Mouse (Mus musculus) lung, adult 18-20 months (tissue): ENCODE measurements around the gene Lypd6.

Source experiments
- DNase-seq, 2 experiments: peaks; one replicate each; pipeline ENCODE4 v3.0.0; 2022; ENCODE audit warnings: mixed read lengths in 2 of 2

Lypd6 gene

GRCm38 (mm10) chr2:50173730-50174528 lies 107.7 kb downstream of the Lypd6 start:
- no peak for DNase-seq

- peak in 1 of 2 experiments; percentile 15 for DNase-seq
Measured at GRCm38 (mm10) chr2:50175709-50176108, 109.5 kb downstream of the Lypd6 start.

DNA sequence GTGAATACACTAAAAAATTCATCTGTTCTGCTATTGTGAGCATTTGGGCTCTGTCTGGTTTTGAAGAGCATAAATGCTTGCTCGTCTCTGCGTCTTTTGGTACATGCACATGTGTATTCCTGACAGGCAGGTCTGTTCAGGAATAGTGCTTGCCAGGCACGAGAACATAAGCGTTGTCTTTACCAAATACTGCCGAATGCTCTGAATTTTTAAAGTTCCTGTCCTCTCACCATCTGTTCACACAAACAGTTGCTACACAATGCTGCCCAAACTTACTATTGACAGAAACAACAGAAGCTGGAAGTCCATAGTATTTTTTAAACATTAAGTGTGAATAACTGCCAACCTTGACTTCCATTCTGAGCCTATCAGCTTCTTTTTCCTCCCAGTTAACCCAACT lies 112.9 kb downstream of the Lypd6 start:
- no peak for DNase-seq

DNA sequence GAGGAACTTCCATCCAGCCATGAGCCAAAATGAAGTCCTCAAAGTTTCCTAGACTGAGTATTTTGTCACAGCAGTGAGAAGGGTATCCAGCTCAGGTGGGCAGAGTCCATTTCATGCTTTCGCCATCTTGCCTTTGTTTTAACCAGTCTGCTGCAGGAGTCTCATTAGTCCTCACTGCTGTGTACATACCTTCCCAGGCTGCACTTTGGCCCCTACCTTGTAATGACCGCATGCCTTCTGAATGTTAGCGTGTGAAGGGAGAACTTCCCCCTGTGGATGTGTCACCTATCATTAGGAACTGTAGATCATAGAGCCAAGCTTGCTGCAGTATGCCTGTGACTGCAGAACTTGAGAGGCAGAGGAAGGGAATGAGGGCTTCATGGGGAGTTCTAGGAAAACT lies 114.2 kb downstream of the Lypd6 start:
- DNase-seq, result no peak

DNA sequence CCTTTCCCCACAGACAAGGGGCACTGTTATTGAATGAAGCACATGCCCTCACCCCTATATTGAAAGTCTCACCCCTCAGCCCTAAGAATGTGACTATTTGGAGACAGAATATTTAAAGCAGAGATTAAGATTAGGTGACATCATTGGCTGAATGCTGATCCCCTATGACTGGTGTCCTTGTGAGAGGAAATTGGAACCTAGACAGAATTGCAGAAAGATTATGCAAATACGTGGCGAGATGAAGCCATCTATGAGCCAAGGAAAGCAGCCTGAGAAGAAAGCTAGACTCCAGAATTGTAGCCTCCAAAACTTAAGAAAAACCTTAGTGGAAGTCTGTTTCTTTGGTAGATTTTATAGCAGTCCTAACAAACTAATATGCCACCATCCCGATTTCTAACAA lies 115.1 kb downstream of the Lypd6 start:
- no peak for DNase-seq

- DNase-seq, result no peak
Measured at GRCm38 (mm10) chr2:50186711-50187405, 120.6 kb downstream of the Lypd6 start.

DNA sequence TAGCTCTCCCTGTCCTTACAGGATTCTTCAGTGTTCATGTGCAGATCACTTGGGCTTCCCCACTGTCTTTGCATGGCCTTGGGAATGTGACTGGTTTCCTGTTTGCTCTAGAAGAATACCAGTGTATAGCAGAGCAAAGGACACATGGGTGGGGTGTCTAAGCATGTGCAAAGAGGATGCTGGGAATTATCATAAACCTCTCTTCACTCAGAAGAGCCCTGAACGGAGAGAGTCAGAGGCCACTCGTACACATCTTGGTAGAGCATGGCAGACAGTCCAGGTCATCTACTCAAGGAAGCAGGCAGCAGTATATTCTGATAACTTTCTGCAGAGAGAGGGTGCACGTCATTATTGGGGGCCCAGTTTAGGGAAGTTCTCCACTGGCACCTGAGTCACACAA lies 122.6 kb downstream of the Lypd6 start:
- DNase-seq, result no peak

DNA sequence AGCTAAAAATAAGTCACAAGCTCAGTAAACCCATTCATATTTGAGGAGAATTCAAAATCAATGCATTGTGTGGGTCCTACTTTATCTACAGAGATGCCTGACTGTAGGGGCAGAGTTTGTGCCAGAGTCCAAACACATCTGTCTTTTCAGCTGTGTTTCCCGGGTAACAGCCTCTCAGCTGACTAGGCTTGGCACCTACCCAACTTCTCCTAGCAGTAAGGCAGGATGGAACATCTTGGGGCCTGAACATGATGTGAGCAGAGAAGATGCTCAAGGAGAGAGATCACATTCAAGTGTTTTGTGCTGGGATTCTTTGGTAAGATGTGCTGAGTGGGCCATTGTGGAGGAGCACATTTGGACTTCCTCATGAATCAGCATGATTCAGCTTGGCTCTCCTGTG lies 130.5 kb downstream of the Lypd6 start:
- no peak for DNase-seq

DNA sequence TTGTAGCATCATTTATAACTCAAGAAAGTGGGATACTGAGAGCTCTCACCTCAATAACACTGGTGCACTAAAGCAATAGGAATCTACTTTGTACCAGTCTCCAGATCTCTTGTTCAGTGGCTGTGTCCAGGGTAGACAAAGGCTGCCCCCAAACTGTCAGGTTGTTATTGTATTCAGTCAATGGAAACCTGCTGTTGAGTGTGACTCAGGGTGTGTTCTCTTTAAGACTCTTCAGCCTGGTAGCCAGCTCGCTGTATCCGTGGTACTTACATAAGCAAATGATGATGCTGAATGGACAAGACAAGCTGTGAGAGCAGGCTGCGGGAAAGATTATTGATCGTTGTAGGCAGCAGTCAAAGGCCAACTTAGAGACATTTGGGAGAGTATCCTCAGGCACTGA lies 131.6 kb downstream of the Lypd6 start:
- DNase-seq, result no peak

DNA sequence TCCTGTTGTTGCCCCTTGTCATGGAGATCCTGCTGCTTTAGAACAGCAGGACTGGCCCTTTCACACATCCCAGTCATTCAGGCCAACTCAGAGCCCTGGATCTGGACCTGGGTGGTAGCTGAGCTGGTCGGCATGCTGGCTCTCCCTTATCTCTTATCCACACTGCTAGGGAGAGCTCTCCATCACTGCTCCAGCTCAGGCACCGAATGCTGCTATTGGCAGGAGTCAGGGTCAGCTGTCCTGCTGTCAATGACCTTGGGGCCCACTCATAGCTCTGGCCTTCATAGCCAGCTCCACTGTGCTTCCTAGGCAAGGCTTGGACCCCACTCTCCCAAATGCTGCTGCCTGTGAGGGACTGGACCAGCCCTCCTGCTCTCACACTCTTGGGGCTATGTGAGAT lies 134.3 kb downstream of the Lypd6 start:
- DNase-seq, result no peak

GRCm38 (mm10) chr2:50220574-50220973 lies 154.3 kb downstream of the Lypd6 start:
- no peak for DNase-seq

DNA sequence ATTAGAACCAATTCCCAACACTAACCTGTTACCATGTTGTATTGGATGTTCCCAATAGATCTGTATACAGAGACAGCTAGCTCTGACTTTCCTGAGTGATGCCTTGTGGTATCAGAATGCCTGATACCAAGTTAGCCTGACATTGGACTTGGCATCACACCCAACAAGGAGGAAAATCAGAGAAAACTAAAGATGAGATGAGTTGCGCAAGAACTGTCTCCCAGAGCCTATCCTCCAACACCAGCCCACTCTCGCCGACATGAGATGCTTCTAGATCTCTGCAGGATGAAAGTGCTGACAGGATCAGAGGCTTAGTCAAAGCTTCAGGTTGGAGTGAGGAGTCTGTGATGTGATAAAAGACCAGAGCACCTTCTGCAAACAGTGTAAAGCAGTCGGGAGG lies 158.8 kb downstream of the Lypd6 start:
- DNase-seq, result no peak

- DNase-seq, result no peak
Measured at GRCm38 (mm10) chr2:50233491-50233890, 167.3 kb downstream of the Lypd6 start.
